Mouse (Mus musculus) liver, embryonic 12.5 days (tissue): ENCODE measurements around the gene Hagh. TPM values are rescaled to one million over a fixed set of nuclear protein-coding genes. Genes with fewer than 3 reads are reported as not detected.

Experiments used
- ATAC-seq: fragments of 200-750 bp; cut with Nextera tagmentation; 2 replicates; pipeline ENCODE4 v1.8.0; 2017; ENCODE audit warnings: moderate number of reproducible peaks, mild to moderate bottlenecking, moderate library complexity
- H3K27ac ChIP-seq: fragments of 300-500 bp; sonication (generic); 2 replicates; pipeline ENCODE4 v1.5.1; 2016; ENCODE audit warnings: mild to moderate bottlenecking
- H3K27me3 ChIP-seq: fragments of 300-500 bp; sonication (generic); replicated peaks from 2 replicates; pipeline ENCODE4 v1.6.1; 2016; ENCODE audit warnings: mild to moderate bottlenecking, moderate library complexity
- H3K36me3 ChIP-seq: fragments of 300-500 bp; sonication (generic); 2 replicates; pipeline ENCODE4 v1.6.1; 2016; ENCODE audit warnings: mild to moderate bottlenecking, moderate library complexity
- H3K4me1 ChIP-seq: fragments of 300-500 bp; sonication (generic); 2 replicates; pipeline ENCODE4 v1.6.1; 2016
- H3K4me2 ChIP-seq: fragments of 300-500 bp; sonication (generic); 2 replicates; pipeline ENCODE4 v1.6.1; 2016; ENCODE audit warnings: mild to moderate bottlenecking, moderate library complexity
- H3K4me3 ChIP-seq: fragments of 300-500 bp; sonication (generic); 2 replicates; pipeline ENCODE4 v1.5.1; 2016; ENCODE audit warnings: mild to moderate bottlenecking, moderate library complexity
- H3K9ac ChIP-seq: fragments of 300-500 bp; sonication (generic); 2 replicates; pipeline ENCODE4 v1.6.1; 2016; ENCODE audit warnings: mild to moderate bottlenecking, moderate library complexity
- H3K9me3 ChIP-seq: fragments of 300-500 bp; sonication (generic); replicated peaks from 2 replicates; pipeline ENCODE4 v1.6.1; 2016; ENCODE audit warnings: mild to moderate bottlenecking, moderate library complexity
- WGBS: fragments of 180-500 bp; shearing (Covaris S2); methylation state at CpG from one replicate; pipeline ENCODE4 v1.1.7; 2016; ENCODE audit not compliant: insufficient replicate concordance; 5-methylcytosine and 5-hydroxymethylcytosine counted together
- polyA plus RNA-seq: library from polyadenylated mRNA; unstranded; fragments of >200 nt; fragmentation: Nextera tagmentation; extraction: Ambion mirVana; gene quantifications from 2 replicates; pipeline ENCODE4 v1.2.1, GENCODE M21; 2016

Hagh gene
- polyA plus RNA-seq, 1 experiment from 2014 or later, result 61.1 TPM

- peaks cover 4% of the 10 kb centered on the region; the same call in 1 of the 2 replicates for H3K27me3 ChIP-seq
- no peak overlapping the region for H3K4me3 ChIP-seq
- no peak overlapping the region for H3K27ac ChIP-seq
- H3K9me3 ChIP-seq, result no peaks in the 10 kb centered on the region
- no peak overlapping the region for H3K4me2 ChIP-seq
- no peak overlapping the region for H3K9ac ChIP-seq
- 0 out of 2 replicates have a peak, but pooled peaks have one; percentile 18 for ATAC-seq
- WGBS, result 68% methylated on average over 8 of the region's 8 CpGs
- H3K4me1 ChIP-seq, result peaks cover 12% of the 10 kb centered on the region; the same call in 1 of the 2 replicates
- no peaks in the 10 kb centered on the region for H3K36me3 ChIP-seq
Observed at GRCm38 (mm10) chr17:24874989-24875388, 35.0 kb downstream of the Hagh start.

GRCm38 (mm10) chr17:24877336-24878116 lies 37.6 kb downstream of the Hagh start:
- H3K27me3 ChIP-seq, result no peaks in the 10 kb centered on the region; the same call in 1 of the 2 replicates
- ATAC-seq, result peak; percentile 50
- H3K4me2 ChIP-seq, result peak overlapping the region; percentile 27
- H3K4me3 ChIP-seq, result no peak overlapping the region
- 58% methylated on average over 10 of the region's 10 CpGs for WGBS
- peak overlapping the region; percentile 15 for H3K9ac ChIP-seq
- H3K27ac ChIP-seq, result peak overlapping the region; percentile 69
- H3K4me1 ChIP-seq, result peaks cover 12% of the 10 kb centered on the region; the same call in 1 of the 2 replicates
- H3K36me3 ChIP-seq, result peaks cover 22% of the 10 kb centered on the region
- no peaks in the 10 kb centered on the region for H3K9me3 ChIP-seq

- H3K4me1 ChIP-seq, result peaks cover 12% of the 10 kb centered on the region; the same call in 1 of the 2 replicates
- H3K9ac ChIP-seq, result peak overlapping the region; percentile 15; the same call in 1 of the 2 replicates
- ATAC-seq, result peak; percentile 36; the same call in 1 of the 2 replicates
- peaks cover 28% of the 10 kb centered on the region for H3K36me3 ChIP-seq
- no peaks in the 10 kb centered on the region for H3K9me3 ChIP-seq
- H3K4me2 ChIP-seq, result peak overlapping the region; percentile 27
- WGBS, result 49% methylated on average over 5 of the region's 5 CpGs
- no peak overlapping the region for H3K4me3 ChIP-seq
- H3K27ac ChIP-seq, result peak overlapping the region; percentile 69
- no peaks in the 10 kb centered on the region; the same call in 1 of the 2 replicates for H3K27me3 ChIP-seq
Observed at GRCm38 (mm10) chr17:24878117-24878397, 38.1 kb downstream of the Hagh start.

- Histone ChIP-seq H3K4me2 (peak overlapping the region; percentile 27; the same call in 1 of the 2 replicates), H3K4me3 (no peak overlapping the region), H3K27ac (no peak overlapping the region)
Observed at GRCm38 (mm10) chr17:24878531-24878930, 38.6 kb downstream of the Hagh start.

GRCm38 (mm10) chr17:24881738-24882440 lies 41.9 kb downstream of the Hagh start:
- Histone ChIP-seq H3K9ac (no peak overlapping the region), H3K9me3 (no peaks in the 10 kb centered on the region), H3K27ac (no peak overlapping the region), H3K36me3 (peaks cover 50% of the 10 kb centered on the region), H3K4me2 (no peak overlapping the region), H3K4me1 (peaks cover 26% of the 10 kb centered on the region), H3K27me3 (no peaks in the 10 kb centered on the region), H3K4me3 (no peak overlapping the region)
- no peak for ATAC-seq
- WGBS, result 45% methylated on average over 7 of the region's 7 CpGs

More at GRCm38 (mm10) chr17:24878531-24878930, 38.6 kb downstream of the Hagh start:
- 71% methylated on average over 8 of the region's 8 CpGs for WGBS
- Histone ChIP-seq H3K36me3 (peaks cover 32% of the 10 kb centered on the region), H3K27me3 (no peaks in the 10 kb centered on the region; the same call in 1 of the 2 replicates), H3K4me1 (peaks cover 12% of the 10 kb centered on the region; the same call in 1 of the 2 replicates), H3K9ac (no peak overlapping the region), H3K9me3 (no peaks in the 10 kb centered on the region)
- no peak for ATAC-seq

- no peaks in the 10 kb centered on the region for H3K9me3 ChIP-seq
- H3K4me3 ChIP-seq, result peak overlapping the region; percentile 95
- peak overlapping the region; percentile 81 for H3K9ac ChIP-seq
- 65% methylated on average over 6 of the region's 6 CpGs for WGBS
- no peak for ATAC-seq
- H3K36me3 ChIP-seq, result peaks cover 68% of the 10 kb centered on the region
- H3K4me1 ChIP-seq, result peaks cover 41% of the 10 kb centered on the region
- H3K27ac ChIP-seq, result no peak overlapping the region
- no peaks in the 10 kb centered on the region for H3K27me3 ChIP-seq
- H3K4me2 ChIP-seq, result peak overlapping the region; percentile 92
Observed at GRCm38 (mm10) chr17:24884391-24884790, 44.4 kb downstream of the Hagh start.

- Histone ChIP-seq H3K9me3 (no peaks in the 10 kb centered on the region), H3K9ac (peak overlapping the region; percentile 81), H3K4me2 (peak overlapping the region; percentile 92), H3K27ac (peak overlapping the region; percentile 71), H3K36me3 (peaks cover 77% of the 10 kb centered on the region), H3K4me1 (peaks cover 46% of the 10 kb centered on the region), H3K4me3 (peak overlapping the region; percentile 95), H3K27me3 (no peaks in the 10 kb centered on the region)
- WGBS, result 19% methylated on average over 22 of the region's 22 CpGs
- ATAC-seq, result 0 out of 2 replicates have a peak, but pooled peaks have one; percentile 1
Observed at GRCm38 (mm10) chr17:24885356-24886133, 45.6 kb downstream of the Hagh start.

- peak; percentile 93 for ATAC-seq
- H3K4me2 ChIP-seq, result peak within 1 kb of the TSS; percentile 92
- H3K9me3 ChIP-seq, result no peaks in the 10 kb centered on the region
- peak within 1 kb of the TSS; percentile 95 for H3K9ac ChIP-seq
- peak within 1 kb of the TSS; percentile 95 for H3K4me3 ChIP-seq
- H3K36me3 ChIP-seq, result peaks cover 77% of the 10 kb centered on the region
- under 1% methylated on average over 69 of the region's 69 CpGs for WGBS
- peaks cover 53% of the 10 kb centered on the region for H3K4me1 ChIP-seq
- H3K27ac ChIP-seq, result peak within 1 kb of the TSS; percentile 91
- no peaks in the 10 kb centered on the region for H3K27me3 ChIP-seq
Observed at GRCm38 (mm10) chr17:24886134-24886931, 46.4 kb downstream of the Hagh start, which contains the start of the genes Nubp2 and Spsb3. TSS of gene Nubp2 (minus strand) at chr17:24886349. TSS of gene Spsb3 (plus strand) at chr17:24886643.

- peak overlapping the region; percentile 91 for H3K27ac ChIP-seq
- H3K27me3 ChIP-seq, result no peaks in the 10 kb centered on the region
- peak overlapping the region; percentile 95 for H3K9ac ChIP-seq
- peak overlapping the region; percentile 83 for H3K4me2 ChIP-seq
- H3K4me1 ChIP-seq, result peaks cover 53% of the 10 kb centered on the region
- no peaks in the 10 kb centered on the region for H3K9me3 ChIP-seq
- WGBS, result 2% methylated on average over 18 of the region's 18 CpGs
- peaks cover 77% of the 10 kb centered on the region for H3K36me3 ChIP-seq
- ATAC-seq, result peak; percentile 45
- H3K4me3 ChIP-seq, result peak overlapping the region; percentile 95
Observed at GRCm38 (mm10) chr17:24886932-24887271, 47.0 kb downstream of the Hagh start.

- Histone ChIP-seq H3K4me2 (peak overlapping the region; percentile 83), H3K9ac (peak overlapping the region; percentile 95), H3K4me3 (peak overlapping the region; percentile 95), H3K9me3 (no peaks in the 10 kb centered on the region), H3K27ac (peak overlapping the region; percentile 91), H3K36me3 (peaks cover 77% of the 10 kb centered on the region), H3K4me1 (peaks cover 53% of the 10 kb centered on the region), H3K27me3 (no peaks in the 10 kb centered on the region)
- WGBS, result 57% methylated on average over 18 of the region's 18 CpGs
- ATAC-seq, result no peak
Observed at GRCm38 (mm10) chr17:24887291-24888080, 47.5 kb downstream of the Hagh start.
